Mouse (Mus musculus): ENCODE results near the gene Gria4. TPM values are rescaled to one million over a fixed set of nuclear protein-coding genes. Genes with fewer than 3 reads are reported as not detected.

Gene Gria4
- total RNA-seq, 2 experiments from 2014 or later, result 6.8 to 10.6 TPM

Small RNA genes within 50 kb of the gene (microRNA-seq; reads per million reads assigned to microRNA genes)
- gene Gm23811 (not detected), gene Gm23992 (not detected)

Measured in adrenal gland, postnatal 4 days (tissue).